Mouse (Mus musculus): ENCODE results near the gene Pax2.

The Pax2 gene

GRCm38 (mm10) chr19:44749061-44749990 is 6.5 kb upstream of the Pax2 start:
- DNase-seq (ENCODE audit: low spot score): no peak

GRCm38 (mm10) chr19:44750051-44751041 is 5.5 kb upstream of the Pax2 start:
- DNase-seq (ENCODE audit: low spot score): no peak

DNA sequence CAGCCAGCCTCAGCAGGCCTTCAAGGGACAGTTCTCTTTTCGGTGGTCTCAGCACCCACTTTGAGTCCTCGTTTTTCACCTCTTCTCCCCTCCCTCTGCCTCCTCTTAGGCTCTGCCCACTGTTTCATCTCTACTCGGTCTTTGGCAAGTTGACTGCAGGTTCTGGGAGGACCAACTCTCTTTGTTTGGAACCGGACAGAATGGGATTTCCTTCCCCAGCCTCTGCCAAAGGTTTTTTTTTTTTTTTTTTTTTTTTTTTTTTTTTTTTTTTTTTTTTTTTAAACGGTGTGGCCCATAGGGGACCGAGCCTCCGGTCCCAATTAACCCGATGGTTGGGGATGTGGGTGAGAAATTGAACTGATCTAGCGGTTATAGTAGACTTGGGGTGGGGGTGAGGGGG is 4.8 kb upstream of the Pax2 start:
- no peak for DNase-seq (ENCODE audit: low spot score)

- no peak for DNase-seq (ENCODE audit: low spot score)
Observed at GRCm38 (mm10) chr19:44751551-44751950, 4.3 kb upstream of the Pax2 start.

DNA sequence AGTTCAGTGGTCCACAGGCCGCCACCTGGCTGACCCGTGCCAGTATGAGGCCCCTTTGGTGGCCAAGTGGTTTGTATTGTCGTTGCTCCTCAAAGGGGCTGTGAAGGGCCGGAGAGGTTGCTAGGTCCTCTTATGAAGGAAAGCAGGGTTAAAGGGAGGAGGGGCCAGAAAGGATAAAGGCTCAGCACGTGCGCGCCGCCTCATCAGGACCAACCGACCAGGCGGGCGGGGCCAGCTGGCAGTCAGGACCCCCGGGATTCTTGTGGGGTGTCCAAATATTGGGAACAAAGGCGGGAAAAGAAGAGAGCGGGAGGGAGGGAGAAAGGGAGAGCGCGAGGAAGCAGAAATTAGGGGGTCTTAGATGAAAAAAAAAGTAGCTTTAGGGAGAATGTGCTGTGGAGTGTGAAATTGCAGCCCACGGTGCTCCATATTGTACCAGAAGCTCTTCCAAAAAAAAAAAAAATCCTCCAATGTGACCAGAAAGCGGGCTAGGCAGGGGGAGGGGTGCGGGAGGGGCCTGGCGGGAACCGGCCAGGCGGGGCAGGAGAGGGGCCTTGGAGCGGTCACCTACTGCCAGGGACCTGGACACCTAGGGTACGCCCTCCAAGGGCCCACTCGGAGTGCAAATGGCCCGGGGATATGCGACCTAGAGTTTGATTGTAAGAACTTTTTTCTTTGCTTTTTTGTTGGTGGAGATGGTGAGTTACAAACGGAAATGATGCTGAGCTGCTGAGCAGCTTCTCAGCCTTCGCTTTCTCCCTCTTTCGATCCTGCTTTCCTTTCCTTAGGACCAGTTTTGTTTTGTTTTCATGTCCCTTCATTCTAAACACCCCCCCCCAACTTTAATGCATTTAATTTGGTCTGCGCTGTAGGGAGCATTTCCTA is 3.5 kb upstream of the Pax2 start:
- DNase-seq (ENCODE audit: low spot score): no peak

DNA sequence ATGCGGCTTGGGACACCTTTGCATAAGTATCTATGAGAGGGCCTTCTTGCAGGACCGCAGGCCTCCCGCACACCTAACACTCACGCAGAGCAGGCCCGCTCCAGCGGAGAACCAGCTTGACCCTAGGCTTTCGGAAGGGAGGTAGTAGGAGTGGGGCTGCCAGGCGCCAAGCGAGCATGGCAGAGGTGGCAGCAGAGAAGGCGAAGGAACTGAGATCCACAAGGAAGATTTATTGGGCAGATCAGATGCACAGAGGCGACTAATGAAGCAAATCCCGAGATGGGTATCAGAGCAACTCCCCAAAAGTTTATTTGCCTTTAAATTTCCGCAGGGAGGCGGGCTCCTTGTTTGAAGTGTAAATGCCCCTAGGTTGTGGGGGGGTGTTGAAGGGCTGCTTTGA is 2.5 kb upstream of the Pax2 start:
- no peak for DNase-seq (ENCODE audit: low spot score)

- DNase-seq (ENCODE audit: low spot score): no peak
Observed at GRCm38 (mm10) chr19:44754461-44755377, 1.1 kb upstream of the Pax2 start.

- DNase-seq (ENCODE audit: low spot score): no peak
Observed at GRCm38 (mm10) chr19:44755378-44755692, 510 bp upstream of the Pax2 start.

DNA sequence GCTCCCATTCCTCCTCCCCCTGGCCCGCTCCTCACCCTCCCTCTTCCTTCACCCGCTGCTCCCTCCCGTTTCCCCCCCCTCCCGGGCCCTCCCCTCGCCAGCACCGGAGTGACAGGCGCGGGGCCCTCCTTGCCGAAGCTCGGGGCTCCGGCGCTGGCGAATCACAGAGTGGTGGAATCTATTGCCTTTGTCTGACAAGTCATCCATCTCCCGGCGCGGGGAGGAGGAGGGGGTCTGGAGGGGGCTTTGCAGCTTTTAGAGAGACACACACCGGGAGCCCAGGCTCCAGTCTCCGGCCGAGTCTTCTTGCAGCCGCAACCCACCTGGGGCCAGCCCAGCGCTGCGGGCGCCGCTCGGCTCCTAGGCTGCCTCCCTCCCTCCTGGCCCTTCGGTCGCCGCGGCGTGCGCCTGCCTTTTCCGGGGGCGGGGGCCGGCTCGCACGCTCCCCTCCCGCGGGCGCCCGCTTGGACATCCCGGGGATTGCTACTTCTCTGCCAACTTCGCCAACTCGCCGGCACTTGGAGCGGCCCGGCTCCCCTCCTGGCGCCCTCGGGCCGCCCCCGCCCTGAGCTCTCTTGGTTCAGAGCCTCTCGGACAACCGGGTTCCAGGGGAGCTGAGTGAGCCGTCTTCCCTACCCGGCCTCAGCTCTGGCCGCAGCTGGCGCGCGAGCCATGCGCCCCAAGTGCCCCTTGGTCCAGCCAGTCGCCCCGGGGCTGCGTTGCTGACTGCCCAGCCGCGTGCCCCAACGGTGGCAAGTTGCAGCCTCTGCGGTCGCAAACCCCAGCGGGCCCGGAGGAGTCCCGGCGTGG is 781 bp downstream of the Pax2 start:
- no peak for DNase-seq (ENCODE audit: low spot score)

DNA sequence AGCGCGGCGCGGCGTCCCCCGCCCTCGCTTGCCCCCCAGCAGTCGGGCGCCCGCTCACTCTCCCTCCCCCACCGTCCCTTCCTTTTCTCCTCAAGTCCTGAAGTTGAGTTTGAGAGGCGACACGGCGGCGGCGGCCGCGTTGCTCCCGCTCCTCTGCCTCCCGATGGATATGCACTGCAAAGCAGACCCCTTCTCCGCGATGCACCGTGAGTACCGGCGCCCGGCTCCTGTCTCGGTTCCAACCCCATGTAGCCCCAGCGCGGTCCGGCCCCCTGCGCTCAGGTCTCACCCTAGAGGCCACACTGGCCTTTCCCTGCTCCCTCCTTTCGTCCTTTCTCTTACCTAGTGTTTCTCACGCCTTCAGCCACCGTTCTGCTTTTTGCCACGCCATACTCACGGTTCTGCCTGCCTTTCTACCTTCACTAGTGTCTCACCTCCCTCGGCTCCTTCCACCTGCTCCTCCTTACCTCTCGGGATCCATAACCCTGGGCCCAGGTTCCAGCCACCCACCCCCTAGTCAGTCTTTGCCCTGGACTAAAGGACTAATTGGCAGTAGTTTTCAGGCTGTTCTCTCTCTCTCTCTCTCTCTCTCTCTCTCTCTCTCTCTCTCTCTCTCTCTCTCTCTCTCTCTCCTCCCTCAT is 1.5 kb downstream of the Pax2 start:
- no peak for DNase-seq (ENCODE audit: low spot score)

GRCm38 (mm10) chr19:44758846-44759245 is 3.0 kb downstream of the Pax2 start:
- no peak for DNase-seq (ENCODE audit: low spot score)

GRCm38 (mm10) chr19:44759531-44760118 is 3.8 kb downstream of the Pax2 start:
- no peak for DNase-seq (ENCODE audit: low spot score)

DNA sequence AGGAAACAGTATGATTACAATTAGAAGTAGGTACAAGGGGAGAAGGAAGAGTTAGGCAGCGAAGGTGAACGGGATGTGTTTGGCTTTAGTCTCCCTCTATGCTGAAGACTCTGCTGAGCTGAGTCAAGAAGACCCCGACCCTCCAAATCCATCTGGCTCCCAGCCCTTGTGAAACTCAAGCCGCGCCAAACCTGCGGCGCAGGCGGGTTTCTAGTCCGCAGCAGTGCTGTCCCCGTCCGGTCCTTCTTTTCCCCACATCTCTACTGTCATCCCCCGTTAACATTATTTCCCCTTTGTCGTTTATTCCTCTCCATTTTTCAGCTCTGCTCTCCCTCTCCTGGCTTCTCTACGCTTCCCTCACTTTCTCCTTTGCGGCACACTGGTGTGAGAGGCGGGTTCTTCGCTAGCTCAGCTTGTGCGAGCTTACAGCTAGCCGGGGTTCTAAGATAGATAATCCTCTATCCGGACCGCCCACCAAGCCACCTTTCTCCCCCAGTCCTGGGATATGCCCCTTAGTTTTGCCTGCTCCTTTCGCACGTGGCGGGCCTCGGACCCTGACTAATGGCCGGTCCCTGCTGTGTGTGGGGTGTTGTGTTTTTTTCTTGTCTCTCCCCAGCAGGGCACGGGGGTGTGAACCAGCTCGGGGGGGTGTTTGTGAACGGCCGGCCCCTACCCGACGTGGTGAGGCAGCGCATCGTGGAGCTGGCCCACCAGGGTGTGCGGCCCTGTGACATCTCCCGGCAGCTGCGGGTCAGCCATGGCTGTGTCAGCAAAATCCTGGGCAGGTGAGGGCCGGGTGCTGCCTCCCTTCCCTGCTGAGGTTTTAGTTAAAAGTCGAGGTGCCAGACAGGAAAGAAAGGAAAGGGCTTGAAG is 4.7 kb downstream of the Pax2 start:
- DNase-seq (ENCODE audit: low spot score): no peak

- no peak for DNase-seq (ENCODE audit: low spot score)
Observed at GRCm38 (mm10) chr19:44762121-44762621, 6.3 kb downstream of the Pax2 start.

GRCm38 (mm10) chr19:44770268-44771050 is 14.6 kb downstream of the Pax2 start:
- no peak for DNase-seq (ENCODE audit: low spot score)

GRCm38 (mm10) chr19:44771499-44771898 is 15.7 kb downstream of the Pax2 start:
- no peak for DNase-seq (ENCODE audit: low spot score)

GRCm38 (mm10) chr19:44781987-44782386 is 26.1 kb downstream of the Pax2 start:
- no peak for DNase-seq (ENCODE audit: low spot score)
